Mouse (Mus musculus) G1E-ER4 (cell line): ENCODE results near the gene Rit1. TPM values are rescaled to one million over a fixed set of nuclear protein-coding genes. Genes with fewer than 3 reads are reported as not detected.
"Not testable (repeated sequence)": the region's sequence is repeated elsewhere in the genome, so short reads cannot be mapped to it uniquely, and the experiment has no call there.

Experiments
- GATA1 ChIP-seq: IDR thresholded peaks from one replicate; pipeline ENCODE4 v1.8.0; 2012; ENCODE audit warnings: low read length, inconsistent platforms
- polyA plus RNA-seq: library from polyadenylated mRNA; stranded (reverse); fragments of >175 nt; gene quantifications from 2 replicates; pipeline ENCODE4 v1.2.3, GENCODE M21; 2012

The Rit1 gene
- polyA plus RNA-seq, 1 experiment, result 30.2 TPM

GRCm38 (mm10) chr3:88714725-88715124 lies 1.9 kb upstream of the Rit1 start:
- TF ChIP-seq GATA1, result no peak

- TF ChIP-seq GATA1, result no peak
Observed at GRCm38 (mm10) chr3:88717198-88717798, 660 bp downstream of the Rit1 start.

- no peak for TF ChIP-seq GATA1
Observed at GRCm38 (mm10) chr3:88717831-88718230, 1.2 kb downstream of the Rit1 start.

- no peak for TF ChIP-seq GATA1
Observed at GRCm38 (mm10) chr3:88719098-88719497, 2.5 kb downstream of the Rit1 start.

- TF ChIP-seq GATA1, result no peak
Observed at GRCm38 (mm10) chr3:88736556-88736955, 19.9 kb downstream of the Rit1 start.

- TF ChIP-seq GATA1, result no peak
Observed at GRCm38 (mm10) chr3:88738641-88739040, 22.0 kb downstream of the Rit1 start.

- TF ChIP-seq GATA1, result no peak
Observed at GRCm38 (mm10) chr3:88740147-88740546, 23.5 kb downstream of the Rit1 start.

GRCm38 (mm10) chr3:88745534-88745933 lies 28.9 kb downstream of the Rit1 start:
- no peak for TF ChIP-seq GATA1

- no peak for TF ChIP-seq GATA1
Observed at GRCm38 (mm10) chr3:88746139-88746870, 29.7 kb downstream of the Rit1 start.

- no peak for TF ChIP-seq GATA1
Observed at GRCm38 (mm10) chr3:88746871-88747231, 30.2 kb downstream of the Rit1 start.

- TF ChIP-seq GATA1, result no peak
Observed at GRCm38 (mm10) chr3:88754283-88754682, 37.6 kb downstream of the Rit1 start.

- TF ChIP-seq GATA1, result no peak
Observed at GRCm38 (mm10) chr3:88755541-88755940, 38.9 kb downstream of the Rit1 start.

GRCm38 (mm10) chr3:88756276-88756675 lies 39.6 kb downstream of the Rit1 start:
- no peak for TF ChIP-seq GATA1

- TF ChIP-seq GATA1, result no peak
Observed at GRCm38 (mm10) chr3:88758045-88758500, 41.4 kb downstream of the Rit1 start.

- no peak for TF ChIP-seq GATA1
Observed at GRCm38 (mm10) chr3:88761619-88762018, 45.0 kb downstream of the Rit1 start.

GRCm38 (mm10) chr3:88762401-88762831 lies 45.8 kb downstream of the Rit1 start:
- TF ChIP-seq GATA1, result no peak

GRCm38 (mm10) chr3:88774939-88775841 lies 58.6 kb downstream of the Rit1 start, which contains the start of gene Syt11:
Syt11 (minus strand) TSS chr3:88775164.
- not testable (repeated sequence) for TF ChIP-seq GATA1

Other genes with a start within 250 kb of the Rit1 start
- 352 and 421 TPM in 2 replicates for gene Lmna, start 206.9 kb upstream of the Rit1 start, polyA plus RNA-seq
- 9.2 and 9.9 TPM in 2 replicates for gene Mex3a, start 184.4 kb upstream of the Rit1 start, polyA plus RNA-seq
- 0.16 and 0.41 TPM in 2 replicates for gene Rab25, start 168.5 kb upstream of the Rit1 start, polyA plus RNA-seq
- gene Lamtor2, start 163.8 kb upstream of the Rit1 start, polyA plus RNA-seq, result 123 and 166 TPM in 2 replicates
- gene Ubqln4, start 163.1 kb upstream of the Rit1 start, polyA plus RNA-seq, result 94.4 and 111 TPM in 2 replicates
- gene Ssr2, start 141.0 kb upstream of the Rit1 start, polyA plus RNA-seq, result 79.2 and 381 TPM in 2 replicates
- gene Arhgef2, start 110.9 kb upstream of the Rit1 start, polyA plus RNA-seq, result 188 and 221 TPM in 2 replicates
- not detected in 2 replicates for gene Rxfp4, start 63.7 kb upstream of the Rit1 start, polyA plus RNA-seq
- 19.0 and 21.7 TPM in 2 replicates for gene Khdc4, start 31.0 kb upstream of the Rit1 start, polyA plus RNA-seq
- 0.16 and 0.17 TPM in 2 replicates for gene Syt11, start 58.3 kb downstream of the Rit1 start, polyA plus RNA-seq
- gene Gon4l, start 118.4 kb downstream of the Rit1 start, polyA plus RNA-seq, result 13.0 and 17.2 TPM in 2 replicates
- gene Msto1, start 197.2 kb downstream of the Rit1 start, polyA plus RNA-seq, result 52.4 and 55.3 TPM in 2 replicates
- 3.6 and 3.8 TPM in 2 replicates for gene Ash1l, start 233.8 kb downstream of the Rit1 start, polyA plus RNA-seq
- 68.5 and 160 TPM in 2 replicates for gene Dap3, start 234.3 kb downstream of the Rit1 start, polyA plus RNA-seq